Mouse (Mus musculus): ENCODE measurements around the gene Nudt12.

GRCm38 (mm10) chr17:59013091-59013459 lies at the start of gene Nudt12:
- TF ChIP-seq CTCF (IDR thresholded peaks at IDR 0.05) (peak; percentile 48), POLR2A (IDR thresholded peaks at IDR 0.05; ENCODE audit: insufficient read depth, low read depth, low read length) (peak; percentile 65), EP300 (IDR thresholded peaks at IDR 0.05; ENCODE audit: insufficient read depth, low read depth, low read length) (no peak)

Measured in heart, adult 2 months (tissue).